Mouse (Mus musculus) MEL (cell line): Measurements from ENCODE around the gene Fgf11. TPM values are rescaled to one million over a fixed set of nuclear protein-coding genes. Genes with fewer than 3 reads are reported as not detected.

Experiments
- DNase-seq: peaks from one replicate; pipeline ENCODE4 v3.0.0; 2011; ENCODE audit warnings: low read depth, low spot score
- H3K27ac ChIP-seq: 2 replicates; pipeline ENCODE4 v1.5.1; 2012; ENCODE audit warnings: low read depth, mild to moderate bottlenecking, control low read depth, low read length, moderate library complexity; ENCODE audit not compliant: control insufficient read depth
- H3K27me3 ChIP-seq, 2 experiments: fragments of 150-350 bp in 1 of 2; sonication (generic) in 1 of 2; 2 replicates each; pipeline ENCODE4 v1.6.1; 2012; ENCODE audit warnings: low read length in 2 of 2, mild to moderate bottlenecking in 2 of 2, improper control_type of control experiment in 1 of 2, moderate library complexity in 1 of 2; ENCODE audit not compliant: insufficient read depth in 2 of 2, control insufficient read depth in 1 of 2
- H3K36me3 ChIP-seq, 2 experiments: 2 replicates each; pipeline ENCODE4 v1.6.1; 2012 to 2014; ENCODE audit warnings: low read length in 2 of 2, improper control_type of control experiment in 1 of 2, inconsistent platforms in 1 of 2, mild to moderate bottlenecking in 1 of 2; ENCODE audit not compliant: insufficient read depth in 2 of 2, control insufficient read depth in 1 of 2
- H3K4me1 ChIP-seq, 2 experiments: fragments of 150-350 bp in 1 of 2; sonication (generic) in 1 of 2; 2 replicates each; pipeline ENCODE4 v1.6.1; 2012; ENCODE audit warnings: low read length in 2 of 2, improper control_type of control experiment in 1 of 2, mild to moderate bottlenecking in 1 of 2; ENCODE audit not compliant: insufficient read depth in 2 of 2, control insufficient read depth in 1 of 2
- H3K4me3 ChIP-seq, 2 experiments: fragments of 150-350 bp in 1 of 2; sonication (generic) in 1 of 2; 2 replicates each; pipeline ENCODE4 v1.5.1; 2012; ENCODE audit warnings: low read depth in 2 of 2, low read length in 2 of 2, mild to moderate bottlenecking in 2 of 2, moderate library complexity in 2 of 2, control low read depth in 1 of 2, improper control_type of control experiment in 1 of 2; ENCODE audit not compliant: control insufficient read depth in 1 of 2, insufficient read depth in 1 of 2
- H3K79me2 ChIP-seq: 2 replicates; pipeline ENCODE4 v1.6.1; 2012; ENCODE audit warnings: mild to moderate bottlenecking, low read length, moderate library complexity; ENCODE audit not compliant: control insufficient read depth, poor library complexity, insufficient read depth
- H3K9ac ChIP-seq: 2 replicates; pipeline ENCODE4 v1.6.1; 2012; ENCODE audit warnings: low read depth, mild to moderate bottlenecking, control low read depth, low read length, moderate library complexity; ENCODE audit not compliant: control insufficient read depth, poor library complexity, severe bottlenecking
- H3K9me3 ChIP-seq: fragments of 150-350 bp; sonication (generic); replicated peaks from 2 replicates; pipeline ENCODE4 v1.6.1; 2012; ENCODE audit warnings: mild to moderate bottlenecking, low read length, improper control_type of control experiment, moderate library complexity; ENCODE audit not compliant: insufficient read depth
- BHLHE40 ChIP-seq: IDR thresholded peaks from 2 replicates; pipeline ENCODE4 v1.6.1; 2012; ENCODE audit warnings: low read depth, mild to moderate bottlenecking, inconsistent platforms, low read length, improper control_type of control experiment, borderline replicate concordance
- E2F4 ChIP-seq: IDR thresholded peaks from 2 replicates; pipeline ENCODE4 v1.6.1; 2011; ENCODE audit warnings: low read depth, low read length, improper control_type of control experiment, borderline replicate concordance
- ELF1 ChIP-seq: IDR thresholded peaks from 2 replicates; pipeline ENCODE4 v1.6.1; 2014; ENCODE audit warnings: low read depth, mild to moderate bottlenecking, inconsistent platforms, low read length, improper control_type of control experiment, moderate library complexity
- EP300 ChIP-seq, 2 experiments: IDR thresholded peaks; 2 replicates each; pipeline ENCODE4 v1.6.1; 2011; ENCODE audit warnings: improper control_type of control experiment in 2 of 2, low read length in 2 of 2, low read depth in 1 of 2, mild to moderate bottlenecking in 1 of 2
- ETS1 ChIP-seq: IDR thresholded peaks from 2 replicates; pipeline ENCODE4 v1.6.1; 2012; ENCODE audit warnings: low read depth, mild to moderate bottlenecking, inconsistent platforms, low read length, improper control_type of control experiment, moderate library complexity
- GABPA ChIP-seq: IDR thresholded peaks from 2 replicates; pipeline ENCODE4 v1.6.1; 2012; ENCODE audit warnings: low read depth, mild to moderate bottlenecking, inconsistent platforms, low read length, improper control_type of control experiment, moderate library complexity
- GATA1 ChIP-seq: IDR thresholded peaks from 2 replicates; pipeline ENCODE4 v1.6.1; 2011; ENCODE audit warnings: low read depth, low read length, improper control_type of control experiment
- KAT2A ChIP-seq: conservative IDR thresholded peaks from 2 replicates; pipeline ENCODE4 v1.6.1; 2012; ENCODE audit warnings: low read depth, low read length, improper control_type of control experiment, inconsistent platforms
- MAFK ChIP-seq: IDR thresholded peaks from 2 replicates; pipeline ENCODE4 v1.6.1; 2011; ENCODE audit warnings: low read depth, mild to moderate bottlenecking, low read length, improper control_type of control experiment, borderline replicate concordance
- MAZ ChIP-seq: IDR thresholded peaks from 2 replicates; pipeline ENCODE4 v1.6.1; 2012; ENCODE audit warnings: low read depth, mild to moderate bottlenecking, inconsistent platforms, low read length, improper control_type of control experiment
- MYC ChIP-seq: IDR thresholded peaks from 2 replicates; pipeline ENCODE4 v1.6.1; 2011; ENCODE audit warnings: low read depth, mild to moderate bottlenecking, low read length, improper control_type of control experiment, moderate library complexity
- NRF1 ChIP-seq: IDR thresholded peaks from 2 replicates; pipeline ENCODE4 v1.6.1; 2014; ENCODE audit warnings: low read depth, mild to moderate bottlenecking, inconsistent platforms, low read length, improper control_type of control experiment, moderate library complexity; ENCODE audit not compliant: poor library complexity, insufficient read depth, severe bottlenecking
- POLR2A ChIP-seq, 2 experiments: IDR thresholded peaks; 2 replicates each; pipeline ENCODE4 v1.6.1; 2011 to 2012; ENCODE audit warnings: low read length in 2 of 2, mild to moderate bottlenecking in 2 of 2, control low read depth in 1 of 2, improper control_type of control experiment in 1 of 2, low read depth in 1 of 2, moderate library complexity in 1 of 2; ENCODE audit not compliant: control insufficient read depth in 1 of 2, insufficient read depth in 1 of 2, poor library complexity in 1 of 2
- RCOR1 ChIP-seq: IDR thresholded peaks from 2 replicates; pipeline ENCODE4 v1.6.1; 2012; ENCODE audit warnings: low read depth, mild to moderate bottlenecking, inconsistent platforms, low read length, improper control_type of control experiment
- TBP ChIP-seq: IDR thresholded peaks from 2 replicates; pipeline ENCODE4 v1.8.0; 2011; ENCODE audit warnings: low read depth, low read length, improper control_type of control experiment
- TCF12 ChIP-seq: IDR thresholded peaks from 2 replicates; pipeline ENCODE4 v1.6.1; 2014; ENCODE audit warnings: low read depth, mild to moderate bottlenecking, inconsistent platforms, low read length, improper control_type of control experiment, moderate library complexity
- UBTF ChIP-seq: IDR thresholded peaks from 2 replicates; pipeline ENCODE4 v1.6.1; 2012; ENCODE audit warnings: low read depth, mild to moderate bottlenecking, inconsistent platforms, low read length, improper control_type of control experiment, moderate library complexity, borderline replicate concordance; ENCODE audit not compliant: insufficient read depth
- USF1 ChIP-seq: IDR thresholded peaks from 2 replicates; pipeline ENCODE4 v1.6.1; 2014; ENCODE audit warnings: low read depth, mild to moderate bottlenecking, inconsistent platforms, low read length, improper control_type of control experiment, moderate library complexity
- ZKSCAN1 ChIP-seq: IDR thresholded peaks from 2 replicates; pipeline ENCODE4 v1.6.1; 2012; ENCODE audit warnings: low read depth, mild to moderate bottlenecking, inconsistent platforms, low read length, improper control_type of control experiment, moderate library complexity
- ZMIZ1 ChIP-seq: IDR thresholded peaks from 2 replicates; pipeline ENCODE4 v1.6.1; 2012; ENCODE audit warnings: low read depth, mild to moderate bottlenecking, inconsistent platforms, low read length, improper control_type of control experiment, moderate library complexity
- ZNF384 ChIP-seq: IDR thresholded peaks from 2 replicates; pipeline ENCODE4 v1.6.1; 2012; ENCODE audit warnings: low read depth, mild to moderate bottlenecking, inconsistent platforms, low read length, improper control_type of control experiment
- polyA plus RNA-seq, 2 experiments: library from polyadenylated mRNA; stranded (reverse) in 1 of 2; unstranded in 1 of 2; fragments of >175 nt in 1 of 2; fragments of >200 nt in 1 of 2; gene quantifications; 2 replicates each; pipeline versions ENCODE4 v1.2.1 to v1.2.4; 2012; ENCODE audit warnings: low replicate concordance in 2 of 2, low read depth in 1 of 2; ENCODE audit not compliant: insufficient read length in 2 of 2, insufficient read depth in 1 of 2, missing spikeins in 1 of 2
- total RNA-seq: library from RNA; depleted of rRNA; stranded (reverse); fragments of 300-350 nt; gene quantifications from 2 replicates; pipeline ENCODE4 v1.2.3, GENCODE M21; 2012

The Fgf11 gene
- total and polyA plus RNA-seq, 3 experiments, result 5.1 to 26.8 TPM; not detected in 1

DNA sequence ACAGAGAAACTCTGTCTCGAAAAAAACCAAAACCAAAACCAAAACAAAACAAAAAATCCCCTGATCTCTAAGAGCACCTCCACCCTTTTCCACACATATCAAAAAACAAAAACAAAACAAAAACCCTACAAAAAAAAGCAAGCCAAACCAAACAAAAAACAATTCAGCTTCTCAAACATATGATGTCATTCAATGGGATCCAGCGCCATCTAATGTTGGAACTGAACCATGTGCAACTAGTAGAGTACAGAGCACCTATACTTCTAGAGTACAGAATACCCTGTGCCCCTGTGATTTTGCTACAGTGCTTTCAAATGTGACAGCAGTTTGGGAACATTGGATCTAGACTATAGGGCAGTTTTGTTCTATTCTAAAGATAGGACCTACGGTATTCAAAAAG is 47.0 kb downstream of the Fgf11 start (continued):
- TF ChIP-seq RCOR1, result no peak
- no peak for TF ChIP-seq EP300 (IDR thresholded peaks at IDR 0.05; ENCODE audit: low read depth in 1 of 2, low read length in 2 of 2)
- no peak for TF ChIP-seq ZKSCAN1
- no peak for TF ChIP-seq E2F4
- no peak for TF ChIP-seq USF1
- peak; percentile 80 for TF ChIP-seq ZNF384
- no peak for TF ChIP-seq POLR2A (IDR thresholded peaks at IDR 0.05; ENCODE audit: control insufficient read depth in 1 of 2, insufficient read depth in 1 of 2, low read depth in 1 of 2, low read length in 2 of 2, poor library complexity in 1 of 2)
- TF ChIP-seq TCF12, result no peak

DNA sequence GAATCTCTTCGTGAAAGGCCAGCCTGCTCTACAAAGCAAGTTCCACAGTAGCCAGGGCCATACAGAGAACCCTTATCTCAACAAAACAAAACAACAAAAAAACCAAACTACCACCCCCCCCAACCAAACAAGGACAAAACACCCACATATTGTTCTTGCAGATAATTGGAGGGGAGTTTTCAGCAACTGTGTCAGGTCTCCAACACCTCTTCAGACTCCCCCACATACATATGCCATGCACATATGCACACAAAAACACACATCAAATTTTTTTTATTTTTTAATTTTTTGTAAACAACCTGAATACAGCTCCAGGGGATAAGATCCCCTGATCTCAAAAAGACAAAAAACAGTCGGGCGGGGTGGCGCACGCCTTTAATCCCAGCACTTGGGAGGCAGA is 47.4 kb downstream of the Fgf11 start:
- peaks cover 0 to 47% of the 10 kb centered on the region in 2 experiments; a peak in 2 of 4 replicates for H3K36me3 ChIP-seq
- H3K27ac ChIP-seq, result no peak overlapping the region
- peaks cover 16 to 26% of the 10 kb centered on the region in 2 experiments for H3K4me1 ChIP-seq

DNA sequence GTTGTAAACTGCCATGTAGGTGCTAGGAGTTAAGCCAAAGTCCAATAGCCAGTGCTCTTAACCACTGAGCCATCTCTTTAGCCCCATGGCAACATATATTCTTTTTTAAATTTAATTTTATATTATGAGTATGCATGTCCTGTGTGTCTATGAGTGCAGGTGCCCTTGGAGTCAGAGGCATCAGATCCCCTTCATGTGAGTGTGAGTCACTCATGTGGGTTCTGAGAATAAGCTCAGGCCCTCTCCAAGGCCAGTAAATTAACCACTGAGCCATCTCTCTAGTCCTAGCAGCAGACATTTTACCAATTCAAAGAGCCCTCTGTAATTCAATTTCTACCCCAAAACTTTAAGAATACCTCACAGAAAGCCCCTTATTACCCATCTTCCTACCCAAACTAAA is 49.0 kb downstream of the Fgf11 start:
- no peaks in the 10 kb centered on the region for H3K9me3 ChIP-seq

More for the DNA sequence above, 47.4 kb downstream of the Fgf11 start:
- Histone ChIP-seq H3K9me3 (no peaks in the 10 kb centered on the region), H3K79me2 (peaks cover 60% of the 10 kb centered on the region), H3K27me3 (no peaks in the 10 kb centered on the region), H3K9ac (no peak overlapping the region), H3K4me3 (no peak overlapping the region)
- TF ChIP-seq POLR2A (IDR thresholded peaks at IDR 0.05; ENCODE audit: control insufficient read depth in 1 of 2, insufficient read depth in 1 of 2, low read depth in 1 of 2, low read length in 2 of 2, poor library complexity in 1 of 2), result no peak
- TF ChIP-seq TBP, result no peak
- TF ChIP-seq ZMIZ1, result no peak
- TF ChIP-seq UBTF, result no peak
- TF ChIP-seq GABPA, result no peak
- TF ChIP-seq EP300 (IDR thresholded peaks at IDR 0.05; ENCODE audit: low read depth in 1 of 2, low read length in 2 of 2), result no peak
- TF ChIP-seq MYC, result no peak
- no peak for TF ChIP-seq GATA1
- TF ChIP-seq BHLHE40, result no peak
- no peak for TF ChIP-seq MAFK
- no peak for TF ChIP-seq NRF1
- TF ChIP-seq ELF1, result no peak
- no peak for TF ChIP-seq TCF12
- no peak for TF ChIP-seq MAZ
- TF ChIP-seq ETS1, result no peak
- DNase-seq, result no peak

More for the DNA sequence above, 49.0 kb downstream of the Fgf11 start:
- peaks cover 16 to 26% of the 10 kb centered on the region in 2 experiments for H3K4me1 ChIP-seq
- peaks cover 54% of the 10 kb centered on the region for H3K79me2 ChIP-seq
- no peak overlapping the region for H3K9ac ChIP-seq
- H3K36me3 ChIP-seq, result peaks cover 4 to 47% of the 10 kb centered on the region in 2 experiments; a peak in 3 of 4 replicates
- TF ChIP-seq MYC (no peak), USF1 (no peak), KAT2A (no peak), NRF1 (no peak)
- DNase-seq, result peak; percentile 35
- H3K4me3 ChIP-seq, result no peak overlapping the region
- H3K27me3 ChIP-seq, result no peaks in the 10 kb centered on the region
- no peak overlapping the region for H3K27ac ChIP-seq
